Mouse (Mus musculus): ENCODE results near the gene Rab44. TPM values are rescaled to one million over a fixed set of nuclear protein-coding genes. Genes with fewer than 3 reads are reported as not detected.

Rab44 gene
- polyA plus RNA-seq, 1 experiment = 12.7 TPM

Other genes starting within 250 kb of the Rab44 start
- gene 4930539E08Rik, start 198.8 kb upstream of the Rab44 start, polyA plus RNA-seq (2012; rRNA removed) = 0.28 and 0.30 TPM in 2 replicates
- gene Pxt1, start 170.3 kb upstream of the Rab44 start, polyA plus RNA-seq (2012; rRNA removed) = 0.88 and 1.9 TPM in 2 replicates
- gene Kctd20, start 162.2 kb upstream of the Rab44 start, polyA plus RNA-seq (2012; rRNA removed) = 32.9 and 37.7 TPM in 2 replicates
- gene Stk38, start 106.2 kb upstream of the Rab44 start, polyA plus RNA-seq (2012; rRNA removed) = 51.3 and 55.6 TPM in 2 replicates
- gene Srsf3, start 81.5 kb upstream of the Rab44 start, polyA plus RNA-seq (2012; rRNA removed) = 103 and 119 TPM in 2 replicates
- gene Cdkn1a, start 23.2 kb upstream of the Rab44 start, polyA plus RNA-seq (2012; rRNA removed) = 38.4 and 98.3 TPM in 2 replicates
- 59.8 and 66.3 TPM in 2 replicates for gene Cpne5, start 124.0 kb downstream of the Rab44 start, polyA plus RNA-seq (2012; rRNA removed)
- gene Ppil1, start 150.0 kb downstream of the Rab44 start, polyA plus RNA-seq (2012; rRNA removed) = 33.3 and 35.3 TPM in 2 replicates
- gene BC004004, start 154.6 kb downstream of the Rab44 start, polyA plus RNA-seq (2012; rRNA removed) = 118 and 175 TPM in 2 replicates
- gene Pi16, start 203.5 kb downstream of the Rab44 start, polyA plus RNA-seq (2012; rRNA removed) = 31.4 and 42.9 TPM in 2 replicates
- gene Mtch1, start 233.8 kb downstream of the Rab44 start, polyA plus RNA-seq (2012; rRNA removed) = 587 and 681 TPM in 2 replicates
- 23.3 and 32.9 TPM in 2 replicates for gene Fgd2, start 246.8 kb downstream of the Rab44 start, polyA plus RNA-seq (2012; rRNA removed)